Mouse (Mus musculus): ENCODE measurements around the gene Ankrd13a.

Gene Ankrd13a

DNA sequence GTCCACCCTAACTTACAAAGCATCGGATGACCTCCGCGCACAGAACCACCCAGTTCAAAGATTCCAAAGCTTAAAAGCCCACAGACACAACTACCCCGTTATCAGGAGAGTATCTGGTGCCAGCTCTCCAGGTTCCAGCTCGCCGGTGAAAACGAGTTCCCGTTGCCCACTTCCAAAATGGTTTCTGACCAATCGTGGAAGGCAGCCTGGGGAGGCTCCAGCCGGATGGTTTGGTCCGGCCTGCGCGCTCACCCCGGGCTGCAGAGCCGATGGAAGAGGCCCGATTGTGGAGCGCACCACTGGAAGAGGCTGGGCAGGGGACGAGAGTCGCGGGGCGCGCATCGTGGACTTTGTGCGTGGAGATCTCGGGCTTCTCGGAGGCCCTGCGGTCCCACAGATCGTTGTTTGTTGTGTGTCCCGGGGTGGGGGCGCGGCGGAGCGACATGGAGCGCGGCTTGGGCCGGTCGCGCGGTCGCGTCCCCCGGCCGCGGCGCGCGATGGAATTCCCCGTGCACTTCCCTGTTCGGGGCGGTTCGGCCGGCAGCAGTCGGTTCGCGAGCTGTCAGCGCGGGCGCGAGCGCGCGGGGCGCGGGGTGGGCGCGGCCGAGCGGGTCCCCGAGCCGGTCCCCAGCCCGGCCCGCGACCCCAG, at the start of gene Ankrd13a:
Gene Ankrd13a (plus strand): TSS at position 275 of the 649 bp plus-strand sequence.
- peak; percentile 92 for DNase-seq (ENCODE audit: low read depth)

DNA sequence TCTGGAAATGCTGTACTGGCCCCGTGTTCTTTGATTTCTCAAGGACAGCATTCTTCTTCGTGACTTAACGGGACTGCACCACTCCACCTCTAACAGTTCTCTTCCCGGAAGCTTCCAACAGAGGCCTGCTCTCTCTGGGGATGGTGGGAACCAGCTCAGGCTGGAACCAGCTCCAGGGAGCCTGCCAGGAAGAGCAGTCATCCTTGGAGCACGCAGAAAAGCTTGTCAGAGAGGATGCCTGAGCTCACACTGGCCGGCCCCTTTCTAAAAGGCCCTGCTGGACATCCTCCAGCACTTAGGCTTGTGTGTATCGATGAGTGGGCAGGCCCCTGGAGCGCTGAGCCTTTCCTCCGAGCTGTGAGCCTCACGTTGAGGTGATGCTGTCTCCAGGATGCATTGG, 46.3 kb upstream of the Ankrd13a start:
- no peak for DNase-seq (ENCODE audit: low read depth)

DNA sequence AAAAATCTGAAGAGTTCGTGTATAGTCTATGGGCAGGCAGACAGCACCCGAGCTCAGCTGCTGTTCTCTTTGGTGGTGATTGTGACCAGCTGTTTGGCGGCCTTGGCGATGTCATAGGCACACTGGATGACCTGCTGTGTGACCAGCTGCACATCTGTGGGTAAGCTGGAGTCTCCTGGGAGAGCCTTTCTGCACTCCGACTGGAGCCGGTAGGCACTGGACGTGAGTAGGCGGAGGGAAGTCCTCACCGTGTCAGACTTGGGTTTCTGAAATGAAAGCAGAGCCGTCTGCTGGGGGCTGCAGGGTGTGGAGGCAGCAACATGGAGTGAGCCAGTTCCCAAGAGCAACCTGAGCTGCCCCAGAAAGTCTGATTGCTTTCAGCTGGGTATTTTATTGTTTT, 44.3 kb upstream of the Ankrd13a start:
- no peak for DNase-seq (ENCODE audit: low read depth)

DNA sequence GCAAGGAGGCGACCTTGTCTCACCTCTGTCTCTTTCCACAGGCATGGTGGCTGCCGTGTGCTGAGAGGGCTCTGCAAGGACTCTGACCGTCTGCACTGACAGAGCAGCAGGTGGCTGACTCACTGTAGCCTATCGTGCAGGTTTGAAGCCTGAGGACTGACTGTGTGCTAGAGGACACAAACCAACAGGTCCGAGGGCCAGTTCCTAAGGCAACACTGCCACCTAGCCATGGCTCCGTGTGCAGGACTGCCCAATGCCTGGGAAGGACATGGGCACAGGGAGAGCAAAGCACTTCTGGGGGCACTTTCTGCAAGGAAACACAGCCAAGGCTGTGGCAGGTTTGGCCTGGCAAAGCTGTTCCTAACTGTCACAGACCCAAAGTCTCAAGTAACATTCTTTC, 43.0 kb upstream of the Ankrd13a start:
- DNase-seq (ENCODE audit: low read depth), result no peak

DNA sequence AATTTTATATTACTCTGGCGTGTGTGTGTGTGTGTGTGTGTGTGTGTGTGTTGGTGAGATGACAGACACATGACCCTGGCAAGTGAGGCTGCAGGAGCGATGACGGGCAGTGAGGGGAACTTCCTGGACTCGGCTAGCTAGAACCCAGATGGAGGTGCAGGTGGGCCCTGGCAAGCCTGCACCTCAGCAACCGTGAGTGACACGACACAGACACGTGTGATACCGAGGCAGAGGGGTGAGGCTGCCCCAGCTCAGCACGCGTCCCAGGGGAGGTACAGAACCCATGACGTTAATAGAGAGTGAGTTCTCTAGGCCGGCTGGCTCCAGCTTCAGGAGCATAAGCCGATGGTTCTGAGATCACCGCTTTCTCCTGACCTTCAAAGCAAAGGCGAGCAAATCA, 42.5 kb upstream of the Ankrd13a start:
- DNase-seq (ENCODE audit: low read depth), result no peak

DNA sequence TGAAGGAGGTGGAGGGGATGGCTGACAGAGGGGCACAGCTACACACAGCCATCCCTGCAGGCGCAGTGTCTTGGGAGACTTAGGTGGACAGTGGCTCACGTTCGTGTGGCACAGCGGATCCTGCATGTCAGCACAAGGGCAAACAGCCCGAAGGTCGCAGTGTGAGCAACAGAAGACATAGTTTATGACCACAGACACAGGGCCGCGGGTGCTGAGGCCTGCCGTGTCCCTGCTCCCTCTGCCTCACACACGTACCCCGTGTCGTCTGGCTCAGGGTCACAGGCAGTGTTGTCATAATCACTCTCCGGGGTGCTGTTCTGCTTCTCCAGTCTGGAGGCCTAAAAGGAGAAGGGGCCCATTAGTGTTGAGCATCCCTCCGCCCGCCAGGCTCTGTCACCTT, 40.9 kb upstream of the Ankrd13a start:
- no peak for DNase-seq (ENCODE audit: low read depth)

DNA sequence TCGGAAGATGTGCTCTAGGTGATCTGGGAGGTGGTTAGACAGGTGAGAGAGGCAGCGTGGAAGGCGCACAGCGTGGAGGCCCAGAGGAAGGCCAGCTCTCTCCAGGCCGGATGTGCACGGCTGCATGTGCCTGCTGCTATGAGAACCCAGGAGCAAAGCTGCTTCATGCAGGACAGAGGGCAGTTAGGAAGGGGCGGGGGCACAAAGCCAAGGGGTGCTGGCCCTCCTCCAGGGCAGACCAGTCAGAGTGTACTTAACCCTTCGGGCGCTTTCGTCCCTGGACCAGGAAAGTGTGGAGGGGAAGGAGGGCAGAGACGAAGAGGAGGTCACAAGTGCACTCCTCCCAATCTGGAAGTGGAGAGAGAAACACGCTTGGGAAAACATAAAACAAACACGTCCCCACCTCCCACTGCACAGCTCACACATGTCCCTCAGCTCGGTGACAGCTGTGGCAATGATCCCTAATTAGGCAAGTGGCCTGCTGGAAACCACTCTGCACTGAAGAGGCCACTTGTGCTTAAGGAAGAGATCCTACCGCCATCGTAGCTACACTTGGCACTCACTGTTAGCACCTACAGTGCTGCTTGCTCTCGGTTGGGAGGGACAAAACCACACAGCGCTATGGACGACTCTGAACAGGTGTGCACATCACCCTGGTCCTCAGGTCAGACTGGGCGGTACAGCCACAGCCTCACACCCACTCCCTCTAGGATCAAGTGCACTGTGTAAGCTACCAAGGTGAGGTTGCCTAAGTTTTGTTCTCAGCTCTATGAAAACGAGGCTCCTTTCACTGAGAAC, 37.2 kb upstream of the Ankrd13a start:
- no peak for DNase-seq (ENCODE audit: low read depth)

DNA sequence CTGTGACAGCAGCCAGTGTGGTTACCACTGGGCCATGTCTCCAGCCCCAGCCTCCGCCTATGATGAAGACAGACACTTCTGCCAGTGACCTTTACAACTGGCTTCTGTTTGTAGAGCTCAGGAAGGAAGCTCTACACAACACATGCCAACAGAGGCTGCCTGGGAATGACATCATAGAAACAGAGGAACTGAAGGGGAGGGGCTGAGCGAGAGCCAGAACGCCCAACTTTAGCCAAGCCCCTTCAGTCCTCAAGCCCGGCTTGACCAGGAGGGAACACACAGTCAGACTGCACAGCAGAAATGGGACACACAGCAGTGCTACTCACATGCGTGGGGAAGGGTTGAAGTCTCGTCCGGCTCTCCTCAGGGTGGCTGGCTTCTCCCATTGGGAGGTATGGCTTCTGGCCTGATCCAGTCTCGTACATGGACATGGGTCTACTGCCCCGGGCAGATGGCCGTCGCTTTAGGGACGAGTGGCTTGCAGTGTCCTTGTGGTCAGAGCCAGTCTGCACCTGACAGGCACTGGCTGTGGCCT, 35.7 kb upstream of the Ankrd13a start:
- DNase-seq (ENCODE audit: low read depth), result peak; percentile 79

DNA sequence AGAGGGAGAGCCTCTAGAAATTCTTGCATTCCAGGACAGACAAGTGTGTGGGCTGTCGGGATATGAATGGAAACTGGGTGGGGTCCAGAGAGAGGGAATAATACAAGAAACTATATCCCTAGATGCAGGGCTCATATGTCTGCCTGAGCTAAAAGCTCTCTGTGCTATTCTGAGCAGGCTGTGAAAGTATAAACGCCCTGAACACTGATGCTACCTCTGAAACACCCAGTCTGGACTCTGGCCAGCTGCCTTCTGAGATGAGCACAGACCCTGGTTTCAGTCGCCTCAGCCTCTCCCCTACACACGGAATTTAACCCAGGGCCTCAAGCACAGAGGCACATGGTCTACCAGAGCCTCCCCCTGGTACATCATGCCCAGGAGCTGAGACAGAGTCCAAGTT, 33.9 kb upstream of the Ankrd13a start:
- no peak for DNase-seq (ENCODE audit: low read depth)

DNA sequence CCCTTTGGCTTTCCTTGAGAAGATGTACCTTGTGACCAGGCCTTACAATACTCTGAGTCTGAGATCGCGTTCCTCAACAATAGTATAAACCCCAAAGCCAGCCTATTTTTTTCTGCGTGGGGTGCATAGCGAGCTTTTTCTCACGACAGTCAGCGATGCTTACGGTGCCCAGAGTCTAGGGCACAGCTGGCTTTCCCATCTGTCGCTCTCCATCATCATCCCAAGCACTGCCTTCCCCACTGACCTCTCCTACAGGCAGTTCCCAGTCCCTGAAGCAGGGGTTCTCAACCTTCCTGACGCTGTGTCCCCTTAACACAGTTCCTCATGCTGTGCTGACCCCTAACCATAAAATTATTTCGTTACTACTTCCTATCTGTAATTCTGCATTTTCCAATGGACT, 31.9 kb upstream of the Ankrd13a start:
- no peak for DNase-seq (ENCODE audit: low read depth)

DNA sequence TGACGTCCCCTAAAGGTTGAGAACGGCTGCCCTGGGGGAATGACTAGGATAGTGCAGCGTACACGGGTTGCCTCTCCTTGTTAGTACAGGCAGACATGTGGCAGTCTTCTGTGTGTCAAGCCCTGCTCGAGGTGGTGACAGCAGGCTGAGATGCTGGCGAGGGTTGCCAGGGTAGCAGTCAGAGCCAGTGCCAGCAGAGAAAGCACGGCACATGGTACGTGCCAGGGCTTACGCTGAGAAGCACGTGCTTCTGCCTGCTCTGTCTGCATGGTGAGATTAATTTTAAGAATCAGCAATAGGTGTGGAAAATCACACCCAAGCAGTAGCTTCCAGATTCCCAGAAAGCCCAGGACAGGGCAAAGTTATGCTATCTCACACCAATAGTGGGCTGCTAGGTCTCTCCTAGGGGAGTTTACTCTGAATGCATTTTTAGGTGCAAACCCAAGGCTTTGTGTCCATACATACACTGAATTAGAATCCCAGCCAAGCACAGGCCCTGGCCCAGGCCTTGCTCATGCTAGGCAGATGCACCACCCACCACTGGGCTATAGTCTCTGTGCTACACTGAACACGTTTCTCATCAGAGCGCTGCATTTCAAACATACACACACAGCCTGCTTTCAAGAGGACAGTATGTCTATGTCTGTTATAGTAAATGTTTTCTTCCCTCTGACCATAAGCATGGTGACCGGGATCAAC, 31.3 kb upstream of the Ankrd13a start:
- DNase-seq (ENCODE audit: low read depth), result no peak

DNA sequence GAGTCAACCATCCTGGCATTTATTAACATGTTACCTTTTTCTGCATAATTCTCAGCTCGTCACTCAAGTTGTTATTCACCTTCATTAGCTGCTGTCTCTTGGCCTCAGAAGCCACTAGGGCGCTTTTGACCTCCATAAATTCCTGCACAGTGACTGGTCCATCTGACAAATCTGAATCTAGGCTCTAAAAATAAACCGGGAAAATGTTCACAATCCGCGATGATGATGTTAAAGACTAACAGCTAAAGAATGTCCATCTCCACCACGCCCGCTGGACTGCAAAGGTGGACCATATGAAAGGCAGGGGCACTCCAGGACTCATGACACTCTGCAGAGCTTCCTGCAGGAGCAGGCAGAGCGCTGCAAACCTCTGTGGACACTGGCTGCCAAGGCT, 30.8 kb upstream of the Ankrd13a start:
- DNase-seq (ENCODE audit: low read depth), result no peak

DNA sequence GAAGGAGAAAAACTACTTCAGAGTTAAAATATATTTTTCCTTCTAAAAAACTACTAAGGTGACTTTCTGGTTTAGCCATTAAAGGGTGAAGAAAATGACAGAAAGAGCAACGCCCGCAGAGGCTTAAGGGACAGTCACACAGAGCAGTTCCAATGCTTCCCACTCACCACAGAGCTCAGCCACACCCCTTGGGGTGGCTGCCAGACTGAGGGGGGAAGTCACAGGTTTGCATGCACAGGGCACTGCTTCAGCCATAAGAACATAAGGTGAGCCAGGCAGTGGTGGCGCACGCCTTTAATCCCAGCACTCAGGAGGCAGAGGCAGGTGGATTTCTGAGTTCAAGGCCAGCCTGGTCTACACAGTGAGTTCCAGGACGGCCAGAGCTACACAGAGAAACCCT, 28.9 kb upstream of the Ankrd13a start:
- peak; percentile 13 for DNase-seq (ENCODE audit: low read depth)

DNA sequence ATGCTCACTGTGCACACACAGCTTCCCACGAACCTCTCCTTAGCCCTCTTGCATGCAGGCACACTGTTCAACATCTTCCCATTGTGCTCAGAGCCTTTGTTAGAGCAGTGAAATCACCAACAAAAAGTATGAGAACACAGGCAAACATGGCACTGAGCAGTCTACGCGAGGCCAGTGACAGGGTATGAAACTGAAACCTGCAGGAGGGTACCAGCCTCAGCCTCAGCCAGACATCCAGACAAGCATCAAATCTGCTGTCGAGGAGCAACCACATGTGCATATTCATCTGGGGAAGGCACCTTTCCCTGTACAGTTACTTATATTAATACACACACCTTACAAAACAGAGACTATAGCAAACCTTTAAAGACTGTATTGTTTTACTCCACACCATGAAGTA, 27.6 kb upstream of the Ankrd13a start:
- DNase-seq (ENCODE audit: low read depth), result no peak

DNA sequence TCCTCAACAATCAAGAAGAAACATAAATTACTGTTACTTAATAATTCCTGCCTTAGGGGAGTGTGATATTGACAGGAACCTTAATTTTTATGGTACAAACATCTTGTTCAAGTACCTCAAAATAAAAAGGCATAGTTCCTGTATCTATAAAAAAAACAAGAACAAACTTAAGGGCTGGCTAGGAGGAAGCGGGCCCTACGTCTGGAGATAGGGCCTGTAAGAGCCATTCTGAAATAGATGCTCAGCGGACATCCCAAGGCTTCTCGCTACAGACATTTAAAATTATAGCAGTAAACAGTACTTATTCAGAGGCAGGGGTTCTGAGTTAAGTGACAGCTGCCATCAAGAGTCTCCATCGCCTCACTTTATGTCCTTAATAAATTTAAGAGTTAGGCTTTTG, 27.0 kb upstream of the Ankrd13a start:
- no peak for DNase-seq (ENCODE audit: low read depth)

DNA sequence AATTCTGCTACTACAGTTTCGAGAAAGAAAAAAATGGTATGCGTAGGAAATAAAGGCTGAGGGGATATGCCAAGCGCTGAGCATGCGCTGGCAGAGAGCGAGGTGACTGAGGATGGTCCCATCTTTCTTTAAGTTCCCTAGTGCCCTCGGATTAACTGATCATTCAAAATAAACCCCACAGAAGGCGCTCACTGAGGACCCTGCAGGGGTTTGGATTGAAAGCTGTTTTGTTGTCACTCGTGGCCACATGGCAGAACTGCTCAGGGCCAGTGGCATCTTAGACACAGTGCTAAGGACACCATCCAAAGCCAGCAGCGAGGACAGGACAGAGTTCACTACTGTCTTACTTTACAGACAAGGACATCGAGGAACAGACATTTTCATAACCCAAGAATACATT, 24.2 kb upstream of the Ankrd13a start:
- no peak for DNase-seq (ENCODE audit: low read depth)

DNA sequence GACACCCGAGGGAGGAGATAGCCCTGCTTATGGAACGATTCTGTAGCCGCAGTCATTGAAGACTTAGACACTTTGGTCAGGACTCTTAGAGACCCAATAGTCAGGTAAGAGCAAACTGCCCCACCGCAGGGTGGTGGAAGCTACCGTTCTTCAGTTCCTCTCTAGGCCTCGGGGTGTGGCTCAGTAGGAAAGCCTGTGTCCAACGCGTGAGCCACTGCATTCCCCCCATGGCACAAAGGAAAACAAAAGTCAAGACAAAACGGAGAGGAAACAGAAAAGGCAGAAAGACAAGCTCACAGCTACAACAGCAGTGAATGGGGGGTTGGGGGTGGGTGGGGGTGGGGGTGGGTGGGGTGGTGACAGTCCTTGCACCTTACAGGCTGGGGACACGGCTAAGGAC, 22.1 kb upstream of the Ankrd13a start:
- no peak for DNase-seq (ENCODE audit: low read depth)

DNA sequence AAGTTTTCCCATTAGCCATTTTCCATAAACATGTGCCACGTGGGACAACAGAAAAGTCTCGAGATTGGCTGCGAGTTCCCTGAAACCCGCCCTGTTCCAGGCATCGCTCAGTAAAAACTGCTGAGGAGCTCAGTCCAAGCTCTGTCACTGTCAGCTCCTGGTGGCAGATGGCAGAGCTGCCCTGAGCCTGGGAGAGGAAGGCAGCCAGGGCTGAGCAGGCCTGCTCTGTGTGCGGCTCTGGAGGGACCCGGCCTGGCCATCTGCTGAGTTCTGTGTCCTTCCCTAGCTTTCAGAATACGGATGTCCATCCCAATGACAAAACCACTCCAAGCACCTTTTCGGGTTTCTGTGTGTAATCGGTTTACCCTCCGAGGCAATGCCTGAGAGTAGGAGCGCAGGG, 21.1 kb upstream of the Ankrd13a start:
- no peak for DNase-seq (ENCODE audit: low read depth)

DNA sequence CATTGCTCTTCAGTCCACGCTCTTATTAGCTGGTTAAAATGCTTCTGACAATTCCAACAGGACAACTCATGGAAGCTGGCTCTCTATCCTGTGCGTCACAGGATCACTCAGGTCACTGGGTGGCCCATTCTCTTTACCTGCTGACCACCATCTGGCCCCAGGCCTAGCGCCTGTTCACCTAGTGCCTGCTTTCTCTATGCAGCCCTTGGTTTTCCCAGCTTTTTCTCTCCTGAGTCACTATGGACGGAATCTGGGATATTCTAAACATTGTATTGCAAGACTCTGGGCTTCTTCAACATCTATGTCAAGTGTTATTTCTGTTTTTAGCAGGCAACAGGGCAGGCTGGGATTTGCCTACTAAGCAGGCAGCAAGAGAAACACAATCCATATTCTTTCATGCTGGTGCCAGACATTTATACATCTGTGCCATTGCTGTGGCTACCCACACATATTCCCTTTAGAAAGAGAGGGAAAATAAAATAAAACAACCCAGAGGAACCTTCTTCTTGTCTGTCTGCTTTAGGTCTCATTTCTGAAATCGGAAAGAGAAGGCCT, 14.9 kb upstream of the Ankrd13a start:
- no peak for DNase-seq (ENCODE audit: low read depth)

DNA sequence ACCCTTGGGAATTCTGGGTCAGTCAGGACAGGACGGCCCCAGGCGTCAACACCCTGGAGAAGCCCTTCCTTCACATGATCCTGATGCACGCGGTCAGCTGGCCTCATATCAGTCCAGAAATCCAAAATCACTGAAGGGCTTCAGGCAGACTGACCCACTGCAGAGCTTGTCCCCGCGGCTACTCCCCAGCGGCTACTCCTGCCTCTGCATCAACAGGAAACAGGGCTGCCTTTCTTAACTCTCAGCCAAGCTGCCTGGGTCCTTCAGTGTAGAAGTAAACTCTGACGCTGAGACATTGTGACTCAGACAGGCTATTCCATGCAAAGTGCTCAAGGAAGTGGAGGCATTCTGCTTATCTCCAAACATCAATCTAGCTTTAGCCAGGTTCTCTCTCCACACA, 12.5 kb upstream of the Ankrd13a start:
- DNase-seq (ENCODE audit: low read depth), result no peak

DNA sequence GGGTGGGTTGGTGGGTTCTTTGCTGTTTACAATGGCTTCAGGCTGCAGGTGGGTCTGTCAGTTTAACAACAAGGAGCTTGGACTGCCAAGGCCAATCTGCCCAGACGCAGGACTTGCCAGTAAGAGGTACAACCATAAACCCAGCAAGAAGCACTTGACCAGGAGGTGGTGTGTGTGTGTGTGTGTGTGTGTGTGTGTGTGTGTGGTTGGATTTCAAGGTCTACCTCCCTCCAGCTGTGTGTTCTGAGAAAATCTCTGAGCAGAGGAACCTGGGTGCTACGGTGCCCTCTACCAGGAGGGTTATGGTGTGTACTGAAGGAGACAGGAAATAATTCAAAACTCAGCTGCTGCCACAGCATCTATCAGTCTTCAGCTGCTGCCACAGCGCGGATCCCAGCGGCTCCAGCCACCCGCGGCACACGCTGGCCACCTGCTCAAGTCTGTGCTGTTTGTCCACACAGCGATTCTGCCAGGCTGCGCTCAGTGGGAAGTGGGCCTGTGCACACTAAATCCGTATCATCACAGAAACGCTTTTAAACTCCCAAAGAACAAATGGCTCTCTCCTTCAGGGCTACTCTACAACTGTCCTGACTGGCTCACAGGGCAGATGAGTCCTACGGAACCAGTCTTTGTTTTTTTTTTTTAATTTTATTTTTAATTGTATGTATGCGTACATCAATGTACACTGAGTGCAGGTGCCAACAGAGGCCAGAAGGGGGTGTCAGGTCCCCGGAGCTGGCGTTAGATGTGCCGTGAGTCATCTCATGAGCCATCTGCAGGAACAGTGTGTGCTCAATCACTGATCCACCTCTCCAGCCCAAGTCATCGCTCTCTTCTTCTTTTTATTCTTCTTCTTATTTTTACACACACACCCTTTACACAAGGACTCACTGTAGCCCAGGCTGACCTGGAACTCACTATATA, 9.4 kb upstream of the Ankrd13a start:
- DNase-seq (ENCODE audit: low read depth), result peak; percentile 52

DNA sequence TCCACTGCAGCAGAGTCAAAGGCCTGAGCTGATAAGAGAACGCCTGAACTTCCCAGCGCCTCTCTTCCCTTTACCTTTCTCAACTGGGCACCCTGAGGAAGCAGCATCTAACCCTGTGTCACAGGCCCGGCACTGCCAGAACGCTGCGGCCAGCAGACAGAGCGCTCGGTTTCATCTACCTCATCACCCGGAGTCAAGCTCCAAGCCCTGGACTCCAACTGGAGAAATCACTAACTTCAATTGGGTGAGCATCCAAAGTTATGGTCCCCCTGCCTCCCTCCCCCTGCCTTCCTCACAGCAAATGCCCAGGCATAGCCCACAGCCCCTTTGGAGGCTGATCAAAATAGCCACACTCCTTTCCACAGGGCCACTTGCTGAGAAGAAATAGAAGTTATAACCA, 7.8 kb upstream of the Ankrd13a start:
- no peak for DNase-seq (ENCODE audit: low read depth)

Measured in 416B (cell line).